Mouse (Mus musculus) forebrain, embryonic 13.5 days (tissue): ENCODE data around the gene Abca17. TPM values are rescaled to one million over a fixed set of nuclear protein-coding genes. Genes with fewer than 3 reads are reported as not detected.

Experiments used
- ATAC-seq: fragments of 200-750 bp; cut with Nextera tagmentation; 2 replicates; pipeline ENCODE4 v1.8.0; 2017
- H3K27ac ChIP-seq: fragments of 300-500 bp; sonication (generic); 2 replicates; pipeline ENCODE4 v1.5.1; 2015; ENCODE audit warnings: inconsistent platforms, mild to moderate bottlenecking, moderate library complexity
- H3K27me3 ChIP-seq: fragments of 300-500 bp; sonication (generic); 2 replicates; pipeline ENCODE4 v1.6.1; 2015; ENCODE audit warnings: mild to moderate bottlenecking, inconsistent platforms
- H3K36me3 ChIP-seq: fragments of 300-500 bp; sonication (generic); 2 replicates; pipeline ENCODE4 v1.6.1; 2015; ENCODE audit warnings: mild to moderate bottlenecking, inconsistent platforms; ENCODE audit not compliant: poor library complexity, severe bottlenecking
- H3K4me1 ChIP-seq: fragments of 300-500 bp; sonication (generic); 2 replicates; pipeline ENCODE4 v1.6.1; 2015; ENCODE audit warnings: inconsistent platforms
- H3K4me2 ChIP-seq: fragments of 300-500 bp; sonication (generic); 2 replicates; pipeline ENCODE4 v1.6.1; 2015; ENCODE audit warnings: inconsistent platforms, mild to moderate bottlenecking, moderate library complexity
- H3K4me3 ChIP-seq: fragments of 300-500 bp; sonication (generic); 2 replicates; pipeline ENCODE4 v1.5.1; 2015; ENCODE audit warnings: mild to moderate bottlenecking, inconsistent platforms
- H3K9ac ChIP-seq: fragments of 300-500 bp; sonication (generic); 2 replicates; pipeline ENCODE4 v1.6.1; 2015; ENCODE audit warnings: mild to moderate bottlenecking, inconsistent platforms
- H3K9me3 ChIP-seq: fragments of 300-500 bp; sonication (generic); replicated peaks from 2 replicates; pipeline ENCODE4 v1.6.1; 2016; ENCODE audit warnings: inconsistent platforms
- WGBS: fragments of 180-500 bp; shearing (Covaris S2); methylation state at CpG from one replicate; pipeline ENCODE4 v1.1.7; 2015; 5-methylcytosine and 5-hydroxymethylcytosine counted together
- microRNA-seq: library from miRNA; unstranded; fragments of <30 nt; microRNA quantifications from one replicate; pipeline ENCODE4, GENCODE M21; 2016
- polyA plus RNA-seq: library from polyadenylated mRNA; unstranded; fragments of >200 nt; fragmentation: Nextera tagmentation; extraction: Ambion mirVana; gene quantifications from 2 replicates; pipeline ENCODE4 v1.2.1, GENCODE M21; 2015

Gene Abca17
- polyA plus RNA-seq, 1 experiment from 2014 or later = 0.06 TPM

DNA sequence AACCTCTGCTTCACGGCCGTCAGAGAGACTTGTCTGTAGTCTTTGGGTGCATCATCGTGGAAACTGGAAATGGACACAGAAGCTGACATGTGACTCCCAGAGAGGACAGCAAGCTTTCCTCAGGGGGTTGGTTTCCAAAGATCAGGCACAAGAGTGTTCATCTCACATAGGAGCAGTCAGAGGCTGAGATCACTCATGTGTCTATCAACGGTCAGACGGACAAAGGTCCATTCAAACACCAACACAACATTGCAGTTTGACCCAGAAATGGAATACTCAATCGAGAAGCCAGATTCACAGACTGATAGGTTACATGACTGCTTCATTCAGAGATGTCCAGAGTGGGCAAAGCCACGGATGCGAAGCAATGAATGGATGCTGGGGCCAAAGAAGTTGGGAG lies 124.1 kb downstream of the Abca17 start:
- no peak overlapping the region for H3K4me2 ChIP-seq
- H3K9me3 ChIP-seq = no peaks in the 10 kb centered on the region
- H3K36me3 ChIP-seq = peaks cover 92% of the 10 kb centered on the region
- no peaks in the 10 kb centered on the region for H3K4me1 ChIP-seq
- 87% methylated on average over 8 of the region's 8 CpGs for WGBS
- no peak for ATAC-seq
- H3K27ac ChIP-seq = no peak overlapping the region
- H3K27me3 ChIP-seq = no peaks in the 10 kb centered on the region
- no peak overlapping the region for H3K9ac ChIP-seq
- no peak overlapping the region for H3K4me3 ChIP-seq

DNA sequence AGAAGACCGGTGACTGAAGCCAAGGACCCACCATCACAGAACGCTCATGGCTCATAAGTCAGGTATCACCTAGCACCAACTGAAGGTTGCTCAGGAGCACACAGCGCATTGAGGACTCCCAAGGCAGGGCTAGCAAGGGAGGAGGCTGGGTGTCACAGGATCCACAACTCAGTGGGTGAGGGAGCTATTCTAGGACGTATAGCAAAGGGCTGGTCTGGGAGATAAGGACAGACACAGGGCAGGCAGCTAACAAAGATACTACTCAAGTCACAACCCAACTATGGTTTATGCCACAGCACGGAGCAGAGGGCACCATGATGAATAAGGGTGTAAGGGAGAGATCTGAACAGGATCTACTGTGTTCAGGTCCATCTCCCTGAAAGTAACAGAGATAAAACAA lies 125.0 kb downstream of the Abca17 start:
- Histone ChIP-seq H3K27ac (no peak overlapping the region), H3K4me3 (no peak overlapping the region), H3K9ac (no peak overlapping the region), H3K36me3 (peaks cover 83% of the 10 kb centered on the region), H3K9me3 (no peaks in the 10 kb centered on the region), H3K4me2 (no peak overlapping the region), H3K27me3 (no peaks in the 10 kb centered on the region), H3K4me1 (0 out of 2 replicates have a peak, but pooled peaks cover 4% of the 10 kb centered on the region)
- ATAC-seq = no peak
- WGBS = 96% methylated on average over 5 of the region's 5 CpGs

DNA sequence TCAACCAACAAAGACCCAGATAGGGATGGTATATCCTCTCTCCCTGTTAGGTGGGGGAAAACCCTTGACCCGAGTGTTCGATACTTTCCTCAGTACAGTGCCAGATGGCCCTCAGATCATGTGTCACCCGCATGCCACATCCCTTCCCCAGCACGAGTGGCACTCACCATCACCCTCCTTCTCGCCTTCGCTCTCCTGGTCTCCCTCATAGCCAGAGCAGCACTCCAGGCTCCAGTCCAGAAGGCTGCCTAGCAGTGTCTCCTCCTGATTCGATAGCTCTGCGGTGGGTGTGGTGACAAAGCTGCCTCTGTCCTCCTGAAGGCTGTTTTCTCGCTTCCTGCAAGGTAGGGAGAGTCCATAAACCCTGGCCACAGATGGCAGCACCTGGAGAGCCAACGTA lies 126.1 kb downstream of the Abca17 start:
- 94% methylated on average over 10 of the region's 10 CpGs for WGBS
- no peak overlapping the region for H3K9ac ChIP-seq
- peaks cover 10% of the 10 kb centered on the region for H3K4me1 ChIP-seq
- H3K27me3 ChIP-seq = no peaks in the 10 kb centered on the region
- H3K36me3 ChIP-seq = peaks cover 72% of the 10 kb centered on the region
- H3K4me3 ChIP-seq = no peak overlapping the region
- no peak overlapping the region for H3K4me2 ChIP-seq
- no peaks in the 10 kb centered on the region for H3K9me3 ChIP-seq
- no peak overlapping the region for H3K27ac ChIP-seq
- ATAC-seq = no peak

GRCm38 (mm10) chr17:24223513-24223912 lies 127.4 kb downstream of the Abca17 start:
- Histone ChIP-seq H3K9me3 (no peaks in the 10 kb centered on the region), H3K4me3 (no peak overlapping the region), H3K9ac (no peak overlapping the region), H3K27ac (no peak overlapping the region), H3K4me2 (no peak overlapping the region), H3K4me1 (peaks cover 18% of the 10 kb centered on the region), H3K27me3 (no peaks in the 10 kb centered on the region), H3K36me3 (peaks cover 65% of the 10 kb centered on the region)
- WGBS = 96% methylated on average over 5 of the region's 5 CpGs
- ATAC-seq = no peak

DNA sequence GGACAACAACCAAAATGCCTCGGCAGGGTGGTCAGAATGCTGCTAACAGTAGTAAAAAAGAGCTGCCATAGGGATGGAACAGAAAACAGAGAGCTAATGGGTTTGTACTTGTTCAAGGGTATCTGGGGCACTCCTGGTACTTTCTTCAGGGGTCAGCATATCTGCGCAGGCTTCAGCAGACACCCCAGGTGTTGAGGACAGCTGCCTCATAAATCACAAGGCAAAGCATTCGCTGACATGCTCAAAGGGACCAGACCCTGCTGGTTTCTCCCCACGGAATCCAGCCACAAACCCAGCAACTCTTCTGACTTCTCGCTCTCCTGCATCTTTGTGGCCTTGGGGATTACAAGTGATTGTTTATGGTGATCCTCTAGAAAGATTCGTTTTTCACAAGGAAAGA lies 128.2 kb downstream of the Abca17 start:
- Histone ChIP-seq H3K4me2 (no peak overlapping the region), H3K4me1 (peaks cover 18% of the 10 kb centered on the region), H3K9me3 (no peaks in the 10 kb centered on the region), H3K36me3 (peaks cover 65% of the 10 kb centered on the region), H3K27ac (no peak overlapping the region), H3K4me3 (no peak overlapping the region), H3K27me3 (no peaks in the 10 kb centered on the region), H3K9ac (no peak overlapping the region)
- ATAC-seq = no peak
- WGBS = 85% methylated on average over 6 of the region's 6 CpGs

GRCm38 (mm10) chr17:24220435-24221411 lies 130.1 kb downstream of the Abca17 start, which contains the start of gene Tedc2:
TSS of gene Tedc2 (minus strand) at chr17:24220851.
- Histone ChIP-seq H3K36me3 (peaks cover 63% of the 10 kb centered on the region), H3K4me2 (peak within 1 kb of the TSS; percentile 82), H3K9me3 (no peaks in the 10 kb centered on the region), H3K4me1 (peaks cover 18% of the 10 kb centered on the region), H3K4me3 (peak within 1 kb of the TSS; percentile 84), H3K9ac (peak within 1 kb of the TSS; percentile 81), H3K27me3 (no peaks in the 10 kb centered on the region), H3K27ac (peak within 1 kb of the TSS; percentile 40; the same call in 1 of the 2 replicates)
- 6% methylated on average over 41 of the region's 41 CpGs for WGBS
- ATAC-seq = peak; percentile 96

DNA sequence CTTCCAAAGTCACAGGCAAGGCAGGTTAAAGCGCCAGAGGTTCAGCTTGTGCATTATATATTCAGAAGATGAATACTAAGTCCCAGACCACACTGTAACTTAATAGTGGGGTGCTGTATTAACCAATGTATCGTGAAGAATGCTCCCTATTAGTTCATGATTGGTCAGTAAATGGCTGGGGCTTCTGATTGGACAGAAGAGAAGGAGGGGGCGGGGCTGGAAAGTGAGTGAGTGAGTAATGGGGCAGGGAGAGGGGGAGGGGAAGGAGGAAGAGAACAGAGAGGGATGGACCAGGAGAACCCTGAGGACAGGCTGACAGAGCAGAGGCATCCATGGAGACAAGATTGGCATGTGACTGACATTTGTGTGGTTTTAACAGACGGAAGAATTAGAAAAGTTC lies 134.0 kb downstream of the Abca17 start:
- H3K36me3 ChIP-seq = peaks cover 40% of the 10 kb centered on the region
- 65% methylated on average over 4 of the region's 4 CpGs for WGBS
- no peaks in the 10 kb centered on the region for H3K9me3 ChIP-seq
- H3K4me1 ChIP-seq = peaks cover 24% of the 10 kb centered on the region
- no peak overlapping the region for H3K27ac ChIP-seq
- no peak for ATAC-seq
- H3K4me3 ChIP-seq = no peak overlapping the region
- no peak overlapping the region for H3K4me2 ChIP-seq
- no peaks in the 10 kb centered on the region for H3K27me3 ChIP-seq
- H3K9ac ChIP-seq = no peak overlapping the region

Small RNAs within 50 kb of the gene (microRNA-seq; reads per million reads assigned to microRNA genes)
- not detected for gene Gm24427
- 2.4 reads per million for gene Mir5134
- 4.6 reads per million, percentile 13 among the genes with 10 or more reads in this experiment for gene Mir6965

Other genes with a start within 250 kb of the Abca17 start
- 49.7 and 54.1 TPM in 2 replicates for gene Pdpk1, start 200.1 kb downstream of the Abca17 start, polyA plus RNA-seq
- 30.1 and 31.8 TPM in 2 replicates for gene Amdhd2, start 187.3 kb downstream of the Abca17 start, polyA plus RNA-seq
- gene Atp6v0c, start 181.4 kb downstream of the Abca17 start, polyA plus RNA-seq = 602 and 648 TPM in 2 replicates
- 10.6 and 12.2 TPM in 2 replicates for gene Tbc1d24, start 145.5 kb downstream of the Abca17 start, polyA plus RNA-seq
- 2.4 and 2.9 TPM in 2 replicates for gene Ntn3, start 141.5 kb downstream of the Abca17 start, polyA plus RNA-seq
- gene Tedc2, start 130.2 kb downstream of the Abca17 start, polyA plus RNA-seq = 14.8 and 15.4 TPM in 2 replicates
- gene Ccnf, start 99.6 kb downstream of the Abca17 start, polyA plus RNA-seq = 60.2 and 66.1 TPM in 2 replicates
- gene Abca3, start 882 bp upstream of the Abca17 start, polyA plus RNA-seq = 14.7 and 16.4 TPM in 2 replicates
- gene Rnps1, start 63.5 kb upstream of the Abca17 start, polyA plus RNA-seq = 367 and 402 TPM in 2 replicates
- gene Eci1, start 75.6 kb upstream of the Abca17 start, polyA plus RNA-seq = 59.6 and 62.5 TPM in 2 replicates
- gene Dnase1l2, start 92.0 kb upstream of the Abca17 start, polyA plus RNA-seq = 4.4 and 4.7 TPM in 2 replicates
- gene E4f1, start 119.2 kb upstream of the Abca17 start, polyA plus RNA-seq = 38.8 and 39.8 TPM in 2 replicates
- gene Pgp, start 119.3 kb upstream of the Abca17 start, polyA plus RNA-seq = 52.3 and 56.7 TPM in 2 replicates
- 0.26 TPM in 1 of 2 replicates, not detected in the other for gene Bricd5, start 122.8 kb upstream of the Abca17 start, polyA plus RNA-seq
- gene Mlst8, start 128.0 kb upstream of the Abca17 start, polyA plus RNA-seq = 33.9 and 39.1 TPM in 2 replicates
- gene Caskin1, start 137.5 kb upstream of the Abca17 start, polyA plus RNA-seq = 15.0 and 16.7 TPM in 2 replicates
- gene Traf7, start 176.9 kb upstream of the Abca17 start, polyA plus RNA-seq = 97.1 and 109 TPM in 2 replicates
- gene Rab26, start 183.1 kb upstream of the Abca17 start, polyA plus RNA-seq = 3.7 and 4.1 TPM in 2 replicates
- 11.9 and 16.9 TPM in 2 replicates for gene Pkd1, start 198.8 kb upstream of the Abca17 start, polyA plus RNA-seq